Mouse (Mus musculus) kidney, embryonic 14.5 days (tissue): ENCODE data around the gene Maml3. TPM values are rescaled to one million over a fixed set of nuclear protein-coding genes. Genes with fewer than 3 reads are reported as not detected.

Source experiments
- ATAC-seq: fragments of 200-750 bp; cut with Nextera tagmentation; 2 replicates; pipeline ENCODE4 v1.8.0; 2017; ENCODE audit warnings: moderate number of reproducible peaks, mild to moderate bottlenecking, moderate TSS enrichment, moderate library complexity; ENCODE audit not compliant: low FRiP score, low TSS enrichment
- H3K27ac ChIP-seq: fragments of 300-500 bp; sonication (generic); 2 replicates; pipeline ENCODE4 v1.5.1; 2014; ENCODE audit warnings: low read depth, mild to moderate bottlenecking, low read length, moderate library complexity, mixed read lengths
- H3K27me3 ChIP-seq: fragments of 300-500 bp; sonication (generic); 2 replicates; pipeline ENCODE4 v1.6.1; 2014; ENCODE audit warnings: mild to moderate bottlenecking, low read length; ENCODE audit not compliant: control insufficient read depth, insufficient read depth
- H3K36me3 ChIP-seq: fragments of 300-500 bp; sonication (generic); 2 replicates; pipeline ENCODE4 v1.6.1; 2014; ENCODE audit warnings: low read length, mixed read lengths; ENCODE audit not compliant: control insufficient read depth, insufficient read depth
- H3K4me1 ChIP-seq: fragments of 300-500 bp; sonication (generic); 2 replicates; pipeline ENCODE4 v1.6.1; 2014; ENCODE audit warnings: low read length, mixed read lengths; ENCODE audit not compliant: control insufficient read depth, insufficient read depth
- H3K4me2 ChIP-seq: fragments of 300-500 bp; sonication (generic); replicated peaks from 2 replicates; pipeline ENCODE4 v1.6.1; 2014; ENCODE audit warnings: low read depth, mild to moderate bottlenecking, low read length
- H3K4me3 ChIP-seq: fragments of 300-500 bp; sonication (generic); 2 replicates; pipeline ENCODE4 v1.5.1; 2014; ENCODE audit warnings: mild to moderate bottlenecking, low read length
- H3K9ac ChIP-seq: fragments of 300-500 bp; sonication (generic); 2 replicates; pipeline ENCODE4 v1.6.1; 2014; ENCODE audit warnings: low read depth, mild to moderate bottlenecking, low read length, moderate library complexity
- H3K9me3 ChIP-seq: fragments of 300-500 bp; sonication (generic); 2 replicates; pipeline ENCODE4 v1.6.1; 2016; ENCODE audit warnings: low read length; ENCODE audit not compliant: control insufficient read depth
- WGBS: fragments of 180-500 bp; shearing (Covaris S2); extraction: QIAGEN DNeasy Blood & Tissue Kit; methylation state at CpG from one replicate; pipeline ENCODE4 v1.1.7; 2014; 5-methylcytosine and 5-hydroxymethylcytosine counted together
- polyA plus RNA-seq: library from polyadenylated mRNA; unstranded; fragments of >200 nt; fragmentation: Nextera tagmentation; extraction: Ambion mirVana; gene quantifications from 2 replicates; pipeline ENCODE4 v1.2.1, GENCODE M21; 2014

Maml3 gene
- polyA plus RNA-seq, 1 experiment from 2014 or later, result 9.4 TPM

GRCm38 (mm10) chr3:51952728-51953623 is 151.9 kb downstream of the Maml3 start:
- Histone ChIP-seq H3K9ac (no peak overlapping the region), H3K4me1 (peaks cover 5% of the 10 kb centered on the region; the same call in 1 of the 2 replicates), H3K27me3 (no peaks in the 10 kb centered on the region), H3K36me3 (no peaks in the 10 kb centered on the region), H3K4me2 (no peak overlapping the region; the same call in 1 of the 2 replicates), H3K27ac (no peak overlapping the region), H3K9me3 (no peaks in the 10 kb centered on the region), H3K4me3 (no peak overlapping the region)
- ATAC-seq, result no peak
- 73% methylated on average over 33 of the region's 33 CpGs for WGBS

GRCm38 (mm10) chr3:51952267-51952666 is 152.6 kb downstream of the Maml3 start:
- no peaks in the 10 kb centered on the region for H3K27me3 ChIP-seq
- 83% methylated on average over 9 of the region's 9 CpGs for WGBS
- H3K27ac ChIP-seq, result no peak overlapping the region
- no peaks in the 10 kb centered on the region for H3K36me3 ChIP-seq
- no peak overlapping the region for H3K4me2 ChIP-seq
- no peak overlapping the region for H3K9ac ChIP-seq
- no peaks in the 10 kb centered on the region for H3K9me3 ChIP-seq
- peaks cover 5% of the 10 kb centered on the region; the same call in 1 of the 2 replicates for H3K4me1 ChIP-seq
- no peak for ATAC-seq
- no peak overlapping the region for H3K4me3 ChIP-seq

- Histone ChIP-seq H3K4me2 (no peak overlapping the region), H3K27me3 (no peaks in the 10 kb centered on the region), H3K9me3 (no peaks in the 10 kb centered on the region), H3K27ac (no peak overlapping the region), H3K36me3 (no peaks in the 10 kb centered on the region), H3K9ac (no peak overlapping the region), H3K4me1 (peaks cover 5% of the 10 kb centered on the region; the same call in 1 of the 2 replicates), H3K4me3 (no peak overlapping the region)
- no peak for ATAC-seq
- WGBS, result 78% methylated on average over 8 of the region's 8 CpGs
Measured at GRCm38 (mm10) chr3:51949651-51950050, 155.2 kb downstream of the Maml3 start.

- Histone ChIP-seq H3K4me2 (no peak overlapping the region), H3K9ac (no peak overlapping the region), H3K36me3 (no peaks in the 10 kb centered on the region), H3K4me3 (no peak overlapping the region), H3K27me3 (no peaks in the 10 kb centered on the region), H3K27ac (no peak overlapping the region), H3K9me3 (no peaks in the 10 kb centered on the region), H3K4me1 (no peaks in the 10 kb centered on the region)
- no peak for ATAC-seq
- WGBS, result 70% methylated on average over 3 of the region's 3 CpGs
Measured at GRCm38 (mm10) chr3:51947168-51947567, 157.7 kb downstream of the Maml3 start.

- H3K9me3 ChIP-seq, result no peaks in the 10 kb centered on the region
- no peaks in the 10 kb centered on the region for H3K27me3 ChIP-seq
- H3K9ac ChIP-seq, result no peak overlapping the region
- H3K36me3 ChIP-seq, result no peaks in the 10 kb centered on the region
- H3K4me1 ChIP-seq, result no peaks in the 10 kb centered on the region
- no peak for ATAC-seq
- no peak overlapping the region for H3K27ac ChIP-seq
- no peak overlapping the region for H3K4me3 ChIP-seq
- WGBS, result 77% methylated on average over 8 of the region's 8 CpGs
- H3K4me2 ChIP-seq, result no peak overlapping the region
Measured at GRCm38 (mm10) chr3:51943642-51944041, 161.2 kb downstream of the Maml3 start.

- no peaks in the 10 kb centered on the region for H3K9me3 ChIP-seq
- H3K36me3 ChIP-seq, result no peaks in the 10 kb centered on the region
- no peak for ATAC-seq
- H3K4me3 ChIP-seq, result no peak overlapping the region
- H3K9ac ChIP-seq, result no peak overlapping the region
- no peak overlapping the region for H3K27ac ChIP-seq
- H3K4me2 ChIP-seq, result no peak overlapping the region
- H3K27me3 ChIP-seq, result no peaks in the 10 kb centered on the region
- 81% methylated on average over 8 of the region's 8 CpGs for WGBS
- no peaks in the 10 kb centered on the region for H3K4me1 ChIP-seq
Measured at GRCm38 (mm10) chr3:51941781-51942180, 163.1 kb downstream of the Maml3 start.

GRCm38 (mm10) chr3:51939864-51940263 is 165.0 kb downstream of the Maml3 start:
- no peak for ATAC-seq
- H3K27ac ChIP-seq, result no peak overlapping the region
- H3K36me3 ChIP-seq, result no peaks in the 10 kb centered on the region
- no peak overlapping the region for H3K4me3 ChIP-seq
- H3K27me3 ChIP-seq, result no peaks in the 10 kb centered on the region
- H3K9ac ChIP-seq, result no peak overlapping the region
- H3K4me1 ChIP-seq, result no peaks in the 10 kb centered on the region
- H3K4me2 ChIP-seq, result no peak overlapping the region
- 92% methylated on average over 7 of the region's 7 CpGs for WGBS
- no peaks in the 10 kb centered on the region for H3K9me3 ChIP-seq

- no peak for ATAC-seq
- Histone ChIP-seq H3K4me3 (no peak overlapping the region), H3K9ac (no peak overlapping the region), H3K4me1 (no peaks in the 10 kb centered on the region), H3K27me3 (no peaks in the 10 kb centered on the region), H3K27ac (no peak overlapping the region), H3K9me3 (no peaks in the 10 kb centered on the region), H3K36me3 (no peaks in the 10 kb centered on the region), H3K4me2 (no peak overlapping the region)
- WGBS, result 85% methylated on average over 5 of the region's 5 CpGs
Measured at GRCm38 (mm10) chr3:51939054-51939453, 165.8 kb downstream of the Maml3 start.

- ATAC-seq, result no peak
- Histone ChIP-seq H3K4me2 (no peak overlapping the region), H3K9me3 (no peaks in the 10 kb centered on the region), H3K9ac (no peak overlapping the region), H3K4me3 (no peak overlapping the region), H3K27me3 (no peaks in the 10 kb centered on the region), H3K27ac (no peak overlapping the region), H3K36me3 (no peaks in the 10 kb centered on the region), H3K4me1 (no peaks in the 10 kb centered on the region)
- 95% methylated on average over 5 of the region's 5 CpGs for WGBS
Measured at GRCm38 (mm10) chr3:51937176-51937575, 167.7 kb downstream of the Maml3 start.
